19 mouse cellular contexts compared by ENCODE assay signal in the genomic region with DNA sequence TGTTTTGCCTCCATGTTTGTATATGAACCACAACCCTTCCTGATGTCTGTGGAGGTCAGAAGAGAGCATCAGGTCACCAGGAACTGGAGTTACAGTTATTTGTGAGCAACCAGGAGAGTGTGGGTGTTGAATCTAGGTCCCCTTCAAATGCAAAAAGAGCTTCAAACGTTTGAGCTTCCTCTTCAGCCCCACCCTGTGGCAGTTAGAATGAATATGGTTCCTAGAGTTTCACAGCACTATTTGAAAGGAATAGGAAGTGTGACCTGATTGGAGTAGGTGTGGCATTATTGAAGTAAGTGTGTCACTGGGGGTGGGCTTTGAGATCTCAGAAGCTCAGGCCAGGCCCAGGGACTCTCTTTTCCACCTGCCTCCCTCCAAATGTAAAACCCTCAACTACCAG. TPM values are rescaled to one million over a fixed set of nuclear protein-coding genes. Genes with fewer than 3 reads are reported as not detected.
DNase-seq lines count a peak whose midpoint lies in the region; ATAC-seq and TF ChIP-seq lines count a peak whose summit lies in the region.
"Had no signal": no experiment of that assay in that cellular context is flagged by ENCODE, and none has a peak within 500 bp of the region (broad histone marks: within the 10 kb centered on the region; RNA-seq: fewer than 3 reads in every experiment).

No protein-coding gene starts in this region.

- no peaks in the 10 kb centered on the region for H3K36me3 ChIP-seq in liver, postnatal 0 days (replicated peaks; ENCODE audit: insufficient read depth, low read length)
- no peaks in the 10 kb centered on the region for H3K36me3 ChIP-seq in liver, embryonic 11.5 days (ENCODE audit: control insufficient read depth, insufficient read depth, low read length)
- H3K36me3 ChIP-seq: embryonic facial prominence, embryonic 13.5 days; heart, embryonic 13.5 days; hindbrain, embryonic 10.5 days; limb, embryonic 15.5 days; neural tube, embryonic 15.5 days had no signal

- no peaks in the 10 kb centered on the region for H3K27me3 ChIP-seq in liver, postnatal 0 days (ENCODE audit: insufficient read depth, low read length)
- no peaks in the 10 kb centered on the region for H3K27me3 ChIP-seq in liver, embryonic 11.5 days (replicated peaks; ENCODE audit: control insufficient read depth, insufficient read depth, low read length)
- H3K27me3 ChIP-seq: heart, embryonic 13.5 days; limb, embryonic 15.5 days; neural tube, embryonic 15.5 days had no signal

- ATAC-seq in liver, postnatal 0 days: no peak
- no peak for ATAC-seq in liver, embryonic 11.5 days (replicated peaks; ENCODE audit: low FRiP score)
- ATAC-seq in monocyte, adult 5-6 weeks (replicated peaks; ENCODE audit: insufficient number of reproducible peaks, low FRiP score, low TSS enrichment, poor library complexity, severe bottlenecking): peak; percentile 75
- ATAC-seq: intestine, embryonic 16.5 days had no signal

- no peak overlapping the region for H3K27ac ChIP-seq in liver, postnatal 0 days (ENCODE audit: low read depth)
- H3K27ac ChIP-seq in liver, embryonic 11.5 days (ENCODE audit: low read depth, low read length): no peak overlapping the region
- H3K27ac ChIP-seq: embryonic facial prominence, embryonic 13.5 days; heart, embryonic 13.5 days; hindbrain, embryonic 10.5 days; kidney, postnatal 0 days; limb, embryonic 15.5 days; neural tube, embryonic 15.5 days had no signal

- DNase-seq in liver, postnatal 0 days: no peak
- DNase-seq in liver, embryonic 11.5 days (ENCODE audit: low spot score): no peak
- peak; percentile 29 for DNase-seq in A20 (ENCODE audit: low read depth, low spot score)
- DNase-seq in T-cell, adult 2 months (ENCODE audit: low spot score): peak; percentile 44
- no peak for DNase-seq in layer of hippocampus, adult 11-12 months (ENCODE audit: low spot score)
- DNase-seq in left cerebral cortex, postnatal 14 days (ENCODE audit: low spot score in 2 of 2): no peak
- DNase-seq in spleen, postnatal 36 days (ENCODE audit: low spot score in 2 of 2): no peak
- DNase-seq: B cell, adult 2 months; cerebellum, adult 11 months; gastrocnemius, postnatal 36 days; lung, adult 2 months had no signal

- intact Hi-C loops in left cerebral cortex, postnatal 14 days (cut with DNase I): no loop called here

- no peak for TF ChIP-seq EP300 in liver, postnatal 0 days (IDR thresholded peaks at IDR 0.05; ENCODE audit: low read depth)

- H3K9ac ChIP-seq in liver, postnatal 0 days (replicated peaks): no peak overlapping the region
- H3K9ac ChIP-seq in liver, embryonic 11.5 days (ENCODE audit: low read depth, low read length): no peak overlapping the region
- H3K9ac ChIP-seq: embryonic facial prominence, embryonic 13.5 days; heart, embryonic 13.5 days; limb, embryonic 15.5 days; neural tube, embryonic 15.5 days had no signal

- no peaks in the 10 kb centered on the region for H3K9me3 ChIP-seq in liver, postnatal 0 days (ENCODE audit: low read length)
- H3K9me3 ChIP-seq in liver, embryonic 11.5 days (ENCODE audit: control insufficient read depth, low read length): no peaks in the 10 kb centered on the region
- H3K9me3 ChIP-seq: embryonic facial prominence, embryonic 13.5 days; heart, embryonic 13.5 days; hindbrain, embryonic 10.5 days; limb, embryonic 15.5 days; neural tube, embryonic 15.5 days had no signal

- peak; percentile 13; the same call in 1 of the 2 replicates for TF ChIP-seq CTCF in liver, postnatal 0 days (IDR thresholded peaks at IDR 0.05; ENCODE audit: low read depth)

- no peaks in the 10 kb centered on the region for H3K4me1 ChIP-seq in liver, postnatal 0 days (ENCODE audit: insufficient read depth)
- no peaks in the 10 kb centered on the region for H3K4me1 ChIP-seq in liver, embryonic 11.5 days (replicated peaks; ENCODE audit: control insufficient read depth, insufficient read depth, low read length)
- H3K4me1 ChIP-seq: embryonic facial prominence, embryonic 13.5 days; heart, embryonic 13.5 days; hindbrain, embryonic 10.5 days; limb, embryonic 15.5 days; neural tube, embryonic 15.5 days had no signal

- WGBS in liver, postnatal 0 days (ENCODE audit: insufficient replicate concordance): 2% methylated on average over 1 of the region's 1 CpGs
- WGBS in liver, embryonic 11.5 days: 10% methylated on average over 1 of the region's 1 CpGs

- no peak overlapping the region for H3K4me3 ChIP-seq in liver, postnatal 0 days (ENCODE audit: low read depth, low read length)
- H3K4me3 ChIP-seq in liver, embryonic 11.5 days (ENCODE audit: low read depth, low read length): no peak overlapping the region
- H3K4me3 ChIP-seq: embryonic facial prominence, embryonic 13.5 days; heart, embryonic 13.5 days; hindbrain, embryonic 10.5 days; limb, embryonic 15.5 days; neural tube, embryonic 15.5 days had no signal

- no peak overlapping the region for H3K4me2 ChIP-seq in liver, postnatal 0 days (ENCODE audit: low read depth, low read length)
- no peak overlapping the region for H3K4me2 ChIP-seq in liver, embryonic 11.5 days
- H3K4me2 ChIP-seq: embryonic facial prominence, embryonic 13.5 days; heart, embryonic 13.5 days; limb, embryonic 15.5 days; neural tube, embryonic 15.5 days had no signal

RNA-seq across cellular contexts. Expression of a gene that starts 30.3 kb away (rescaled TPM):
- polyA plus RNA-seq in liver, postnatal 0 days (2015; fragmentation: Nextera tagmentation; extraction: Ambion mirVana): 62.8 and 64.2 TPM in 2 replicates
- polyA plus RNA-seq in liver, embryonic 11.5 days (2014; fragmentation: Nextera tagmentation; extraction: Ambion mirVana): 22.0 and 29.8 TPM in 2 replicates
- 13.7 to 22.4 TPM in 2 of 3 replicates, not detected in the other for total RNA-seq in monocyte, adult 5-6 weeks (2017)
- 10 to 100 TPM in 1 of 2 experiments, 1 to 10 TPM in 1; 9.0 to 11.4 TPM for total RNA-seq in left cerebral cortex, postnatal 14 days (2021)

RNA-seq across cellular contexts. Expression of a gene that starts 30.5 kb away (rescaled TPM):
- polyA plus RNA-seq in liver, postnatal 0 days (2015; fragmentation: Nextera tagmentation; extraction: Ambion mirVana): 52.1 and 54.0 TPM in 2 replicates
- polyA plus RNA-seq in liver, embryonic 11.5 days (2014; fragmentation: Nextera tagmentation; extraction: Ambion mirVana): 110 and 121 TPM in 2 replicates
- total RNA-seq in monocyte, adult 5-6 weeks (2017): 139 to 205 TPM (median 199 TPM) in 3 replicates
- 10 to 100 TPM; 32.1 to 35.9 TPM for total RNA-seq in left cerebral cortex, postnatal 14 days (2021)

RNA-seq across cellular contexts. Expression of a gene that starts 45.1 kb away (rescaled TPM):
- polyA plus RNA-seq in liver, postnatal 0 days (2015; fragmentation: Nextera tagmentation; extraction: Ambion mirVana): 61.5 and 65.9 TPM in 2 replicates
- polyA plus RNA-seq in liver, embryonic 11.5 days (2014; fragmentation: Nextera tagmentation; extraction: Ambion mirVana): 173 TPM in 2 replicates
- 72.1 to 84.2 TPM (median 76.2 TPM) in 3 replicates for total RNA-seq in monocyte, adult 5-6 weeks (2017)
- total RNA-seq in left cerebral cortex, postnatal 14 days (2021): 100 to 1,000 TPM; 102 to 108 TPM

Comparison
In these comparisons a context has a peak if more than half of its experiments do, and no peak if none do; other contexts are left out.
1. DNase-seq: peak in A20 (single experiment) and T-cell, adult 2 months (single experiment); none in liver, postnatal 0 days (single experiment), liver, embryonic 11.5 days (single experiment), layer of hippocampus, adult 11-12 months (single experiment), left cerebral cortex, postnatal 14 days (0 of 2) and spleen, postnatal 36 days (0 of 2).